Mouse (Mus musculus): ENCODE data around the gene Nmd3. TPM values are rescaled to one million over a fixed set of nuclear protein-coding genes. Genes with fewer than 3 reads are reported as not detected.
A peak's percentile ranks its signal among the peaks of the same experiment; 100 is the strongest.

The Nmd3 gene
- polyA plus RNA-seq, 1 experiment, result 152 TPM

GRCm38 (mm10) chr3:69711907-69712600 is 9.7 kb upstream of the Nmd3 start:
- no peak overlapping the region for H3K4me3 ChIP-seq (ENCODE audit: insufficient read depth, low read length)
- TF ChIP-seq POLR2A (IDR thresholded peaks at IDR 0.05; ENCODE audit: low read depth, low read length), result no peak
- TF ChIP-seq CTCF (IDR thresholded peaks at IDR 0.05; ENCODE audit: borderline replicate concordance, insufficient read depth, low read length), result no peak
- H3K27ac ChIP-seq (ENCODE audit: insufficient read depth, low read length), result no peak overlapping the region
- peaks cover 4% of the 10 kb centered on the region; the same call in 1 of the 2 replicates for H3K4me1 ChIP-seq (ENCODE audit: control insufficient read depth, insufficient read depth, low read length)

GRCm38 (mm10) chr3:69717476-69717875 is 4.3 kb upstream of the Nmd3 start:
- Histone ChIP-seq H3K4me1 (ENCODE audit: control insufficient read depth, insufficient read depth, low read length) (no peaks in the 10 kb centered on the region), H3K4me3 (ENCODE audit: insufficient read depth, low read length) (no peak overlapping the region), H3K27ac (ENCODE audit: insufficient read depth, low read length) (no peak overlapping the region)
- TF ChIP-seq CTCF (IDR thresholded peaks at IDR 0.05; ENCODE audit: borderline replicate concordance, insufficient read depth, low read length) (no peak), POLR2A (IDR thresholded peaks at IDR 0.05; ENCODE audit: low read depth, low read length) (no peak)

GRCm38 (mm10) chr3:69722187-69722867 is 542 bp downstream of the Nmd3 start:
- H3K4me1 ChIP-seq (ENCODE audit: control insufficient read depth, insufficient read depth, low read length), result peaks cover 2% of the 10 kb centered on the region; the same call in 1 of the 2 replicates
- TF ChIP-seq CTCF (IDR thresholded peaks at IDR 0.05; ENCODE audit: borderline replicate concordance, insufficient read depth, low read length) (no peak), POLR2A (IDR thresholded peaks at IDR 0.05; ENCODE audit: low read depth, low read length) (no peak)
- H3K27ac ChIP-seq (ENCODE audit: insufficient read depth, low read length), result peak overlapping the region; percentile 34
- H3K4me3 ChIP-seq (ENCODE audit: insufficient read depth, low read length), result peak overlapping the region; percentile 87

- peak overlapping the region; percentile 87 for H3K4me3 ChIP-seq (ENCODE audit: insufficient read depth, low read length)
- no peak overlapping the region for H3K27ac ChIP-seq (ENCODE audit: insufficient read depth, low read length)
- TF ChIP-seq CTCF (IDR thresholded peaks at IDR 0.05; ENCODE audit: borderline replicate concordance, insufficient read depth, low read length), result no peak
- TF ChIP-seq POLR2A (IDR thresholded peaks at IDR 0.05; ENCODE audit: low read depth, low read length), result no peak
- peaks cover 2% of the 10 kb centered on the region; the same call in 1 of the 2 replicates for H3K4me1 ChIP-seq (ENCODE audit: control insufficient read depth, insufficient read depth, low read length)
Observed at GRCm38 (mm10) chr3:69723161-69723560, 1.4 kb downstream of the Nmd3 start.

GRCm38 (mm10) chr3:69730930-69731329 is 9.1 kb downstream of the Nmd3 start:
- H3K4me1 ChIP-seq (ENCODE audit: control insufficient read depth, insufficient read depth, low read length), result peaks cover 2% of the 10 kb centered on the region; the same call in 1 of the 2 replicates
- no peak overlapping the region for H3K27ac ChIP-seq (ENCODE audit: insufficient read depth, low read length)
- TF ChIP-seq CTCF (IDR thresholded peaks at IDR 0.05; ENCODE audit: borderline replicate concordance, insufficient read depth, low read length) (no peak), POLR2A (IDR thresholded peaks at IDR 0.05; ENCODE audit: low read depth, low read length) (no peak)
- H3K4me3 ChIP-seq (ENCODE audit: insufficient read depth, low read length), result no peak overlapping the region

GRCm38 (mm10) chr3:69733939-69734338 is 12.2 kb downstream of the Nmd3 start:
- no peak overlapping the region for H3K4me3 ChIP-seq (ENCODE audit: insufficient read depth, low read length)
- no peaks in the 10 kb centered on the region for H3K4me1 ChIP-seq (ENCODE audit: control insufficient read depth, insufficient read depth, low read length)
- no peak overlapping the region for H3K27ac ChIP-seq (ENCODE audit: insufficient read depth, low read length)
- TF ChIP-seq CTCF (IDR thresholded peaks at IDR 0.05; ENCODE audit: borderline replicate concordance, insufficient read depth, low read length) (no peak), POLR2A (IDR thresholded peaks at IDR 0.05; ENCODE audit: low read depth, low read length) (no peak)

- Histone ChIP-seq H3K4me1 (ENCODE audit: control insufficient read depth, insufficient read depth, low read length) (peaks cover 4% of the 10 kb centered on the region; the same call in 1 of the 2 replicates), H3K4me3 (ENCODE audit: insufficient read depth, low read length) (no peak overlapping the region), H3K27ac (ENCODE audit: insufficient read depth, low read length) (peak overlapping the region; percentile 49; the same call in 1 of the 2 replicates)
- TF ChIP-seq CTCF (IDR thresholded peaks at IDR 0.05; ENCODE audit: borderline replicate concordance, insufficient read depth, low read length) (no peak), POLR2A (IDR thresholded peaks at IDR 0.05; ENCODE audit: low read depth, low read length) (no peak)
Observed at GRCm38 (mm10) chr3:69755192-69755591, 33.4 kb downstream of the Nmd3 start.

- Histone ChIP-seq H3K4me1 (ENCODE audit: control insufficient read depth, insufficient read depth, low read length) (peaks cover 4% of the 10 kb centered on the region; the same call in 1 of the 2 replicates), H3K27ac (ENCODE audit: insufficient read depth, low read length) (no peak overlapping the region), H3K4me3 (ENCODE audit: insufficient read depth, low read length) (no peak overlapping the region)
- no peak for TF ChIP-seq POLR2A (IDR thresholded peaks at IDR 0.05; ENCODE audit: low read depth, low read length)
- no peak for TF ChIP-seq CTCF (IDR thresholded peaks at IDR 0.05; ENCODE audit: borderline replicate concordance, insufficient read depth, low read length)
Observed at GRCm38 (mm10) chr3:69755968-69756367, 34.2 kb downstream of the Nmd3 start.

GRCm38 (mm10) chr3:69756499-69756898 is 34.7 kb downstream of the Nmd3 start:
- peaks cover 4% of the 10 kb centered on the region; the same call in 1 of the 2 replicates for H3K4me1 ChIP-seq (ENCODE audit: control insufficient read depth, insufficient read depth, low read length)
- no peak for TF ChIP-seq POLR2A (IDR thresholded peaks at IDR 0.05; ENCODE audit: low read depth, low read length)
- TF ChIP-seq CTCF (IDR thresholded peaks at IDR 0.05; ENCODE audit: borderline replicate concordance, insufficient read depth, low read length), result no peak
- no peak overlapping the region for H3K27ac ChIP-seq (ENCODE audit: insufficient read depth, low read length)
- H3K4me3 ChIP-seq (ENCODE audit: insufficient read depth, low read length), result no peak overlapping the region

- Histone ChIP-seq H3K4me3 (ENCODE audit: insufficient read depth, low read length) (no peak overlapping the region), H3K4me1 (ENCODE audit: control insufficient read depth, insufficient read depth, low read length) (peaks cover 4% of the 10 kb centered on the region; the same call in 1 of the 2 replicates), H3K27ac (ENCODE audit: insufficient read depth, low read length) (no peak overlapping the region)
- TF ChIP-seq CTCF (IDR thresholded peaks at IDR 0.05; ENCODE audit: borderline replicate concordance, insufficient read depth, low read length), result no peak
- no peak for TF ChIP-seq POLR2A (IDR thresholded peaks at IDR 0.05; ENCODE audit: low read depth, low read length)
Observed at GRCm38 (mm10) chr3:69757456-69757855, 35.7 kb downstream of the Nmd3 start.
